Mouse (Mus musculus): ENCODE measurements at regions not wholly inside any gene's neighbourhood (a gene's known extent, or its start where the extent isn't known, plus 50 kb on each side); places are given as distances from the start of the nearest gene placed in this dataset.

- Histone ChIP-seq H3K9ac (no peak overlapping the region), H3K4me1 (replicated peaks) (no peaks in the 10 kb centered on the region), H3K36me3 (no peaks in the 10 kb centered on the region), H3K27ac (no peak overlapping the region), H3K4me3 (no peak overlapping the region), H3K9me3 (no peaks in the 10 kb centered on the region), H3K4me2 (no peak overlapping the region), H3K27me3 (no peaks in the 10 kb centered on the region)
- ATAC-seq (ENCODE audit: low FRiP score), result no peak
- 64% methylated on average over 1 of the region's 1 CpGs for WGBS
Observed at GRCm38 (mm10) chr5:41898748-41899147, 54.6 kb upstream of the Bod1l start.
